Mouse (Mus musculus) midbrain, embryonic 11.5 days (tissue): ENCODE measurements at regions not wholly inside any gene's neighbourhood (a gene's known extent, or its start where the extent isn't known, plus 50 kb on each side); places are given as distances from the start of the nearest gene placed in this dataset.

Experiments used
- ATAC-seq: fragments of 200-750 bp; cut with Nextera tagmentation; 2 replicates; pipeline ENCODE4 v1.8.0; 2017; ENCODE audit warnings: moderate TSS enrichment, moderate library complexity; ENCODE audit not compliant: low FRiP score
- DNase-seq: peaks from one replicate; pipeline ENCODE4 v3.0.0; 2015; ENCODE audit warnings: low spot score; ENCODE audit errors: missing footprints
- H3K27ac ChIP-seq: fragments of 300-500 bp; sonication (generic); 2 replicates; pipeline ENCODE4 v1.5.1; 2014; ENCODE audit warnings: low read depth, low read length
- H3K27me3 ChIP-seq: fragments of 300-500 bp; sonication (generic); 2 replicates; pipeline ENCODE4 v1.6.1; 2014; ENCODE audit warnings: mild to moderate bottlenecking, low read length, moderate library complexity, mixed read lengths; ENCODE audit not compliant: control insufficient read depth, insufficient read depth
- H3K36me3 ChIP-seq: fragments of 300-500 bp; sonication (generic); 2 replicates; pipeline ENCODE4 v1.6.1; 2014; ENCODE audit warnings: mild to moderate bottlenecking, low read length, moderate library complexity, mixed read lengths; ENCODE audit not compliant: control insufficient read depth, insufficient read depth
- H3K4me1 ChIP-seq: fragments of 300-500 bp; sonication (generic); 2 replicates; pipeline ENCODE4 v1.6.1; 2014; ENCODE audit warnings: low read length; ENCODE audit not compliant: control insufficient read depth, insufficient read depth
- H3K4me2 ChIP-seq: fragments of 300-500 bp; sonication (generic); 2 replicates; pipeline ENCODE4 v1.6.1; 2014; ENCODE audit warnings: mild to moderate bottlenecking, moderate library complexity
- H3K4me3 ChIP-seq: fragments of 300-500 bp; sonication (generic); 2 replicates; pipeline ENCODE4 v1.5.1; 2014; ENCODE audit warnings: low read depth, low read length
- H3K9ac ChIP-seq: fragments of 300-500 bp; sonication (generic); 2 replicates; pipeline ENCODE4 v1.6.1; 2014; ENCODE audit warnings: low read length
- H3K9me3 ChIP-seq: fragments of 300-500 bp; sonication (generic); 2 replicates; pipeline ENCODE4 v1.6.1; 2016; ENCODE audit warnings: low read length; ENCODE audit not compliant: control insufficient read depth
- WGBS: fragments of 180-500 bp; shearing (Covaris S2); extraction: QIAGEN DNeasy Blood & Tissue Kit; methylation state at CpG from one replicate; pipeline ENCODE4 v1.1.7; 2014; 5-methylcytosine and 5-hydroxymethylcytosine counted together

DNA sequence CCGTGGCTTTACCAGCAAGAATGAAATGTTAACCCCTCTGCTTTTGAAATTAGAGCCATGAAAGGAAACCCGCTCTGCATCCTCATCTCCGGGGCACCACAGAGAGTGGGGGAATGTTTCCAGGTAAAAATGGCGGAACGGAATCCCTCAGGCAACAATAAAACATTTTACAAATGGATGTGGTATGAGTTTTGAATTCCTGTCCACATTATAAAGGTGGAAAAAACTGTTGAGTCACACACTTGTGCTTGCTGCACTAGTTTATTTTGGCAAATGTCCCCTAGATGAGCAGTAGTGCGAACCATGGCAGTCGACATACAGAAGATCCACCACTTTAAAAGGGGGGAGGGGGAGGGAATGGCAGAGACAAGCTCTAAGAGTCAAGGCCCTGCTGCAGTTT lies 289.4 kb upstream of the Nt5e start:
- Histone ChIP-seq H3K4me3 (no peak overlapping the region), H3K9ac (no peak overlapping the region), H3K27ac (no peak overlapping the region), H3K27me3 (no peaks in the 10 kb centered on the region), H3K9me3 (no peaks in the 10 kb centered on the region), H3K4me2 (no peak overlapping the region), H3K4me1 (no peaks in the 10 kb centered on the region), H3K36me3 (no peaks in the 10 kb centered on the region)
- no peak for DNase-seq
- no peak for ATAC-seq
- WGBS = 79% methylated on average over 7 of the region's 7 CpGs

DNA sequence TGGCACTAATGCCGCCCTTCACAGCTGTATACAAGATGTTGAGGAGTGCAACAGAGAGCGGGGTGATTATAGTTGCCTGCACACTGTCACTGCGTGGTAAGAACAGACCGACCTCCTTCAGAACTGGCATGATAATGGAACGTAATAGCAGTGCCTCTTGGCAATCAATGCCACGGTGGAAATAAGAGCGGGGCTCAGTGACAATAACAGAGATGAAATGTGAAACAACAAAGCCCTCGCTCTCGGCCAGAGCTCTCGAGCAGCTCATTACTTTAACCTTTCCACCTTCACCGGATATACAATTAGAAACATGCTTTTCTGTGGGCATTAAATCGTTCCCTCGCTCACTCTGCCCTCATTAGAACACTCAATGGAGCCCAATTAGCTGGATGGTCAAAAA lies 277.7 kb upstream of the Nt5e start:
- H3K36me3 ChIP-seq = no peaks in the 10 kb centered on the region
- no peak overlapping the region for H3K4me2 ChIP-seq
- no peak overlapping the region for H3K9ac ChIP-seq
- no peak overlapping the region for H3K4me3 ChIP-seq
- WGBS = 71% methylated on average over 13 of the region's 13 CpGs
- no peaks in the 10 kb centered on the region for H3K4me1 ChIP-seq
- no peaks in the 10 kb centered on the region for H3K27me3 ChIP-seq
- H3K9me3 ChIP-seq = no peaks in the 10 kb centered on the region
- ATAC-seq (no peak), DNase-seq (no peak)
- H3K27ac ChIP-seq = no peak overlapping the region

GRCm38 (mm10) chr9:88049792-88050191 lies 277.2 kb upstream of the Nt5e start:
- Histone ChIP-seq H3K9ac (no peak overlapping the region), H3K27me3 (no peaks in the 10 kb centered on the region), H3K36me3 (no peaks in the 10 kb centered on the region), H3K4me2 (no peak overlapping the region), H3K4me1 (no peaks in the 10 kb centered on the region), H3K4me3 (no peak overlapping the region), H3K27ac (no peak overlapping the region), H3K9me3 (no peaks in the 10 kb centered on the region)
- DNase-seq (no peak), ATAC-seq (no peak)
- 90% methylated on average over 4 of the region's 4 CpGs for WGBS

DNA sequence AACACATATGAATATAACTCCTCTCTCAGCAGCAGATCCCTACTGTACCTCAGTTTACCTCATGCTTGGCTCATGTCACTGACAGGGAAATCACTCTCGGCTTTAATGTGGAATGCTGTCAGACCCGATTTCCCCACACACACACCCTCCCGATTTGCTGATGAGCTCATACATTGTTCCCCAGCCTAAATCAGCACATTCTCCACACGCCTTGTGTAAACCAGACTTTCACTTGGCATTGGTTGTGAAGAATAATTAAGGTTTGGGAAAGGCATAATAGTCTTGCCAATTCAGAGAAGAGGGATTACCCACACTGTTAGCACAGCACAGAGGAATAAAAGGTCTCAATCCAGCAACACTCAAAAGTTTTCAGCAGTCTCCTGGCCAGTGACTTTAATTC lies 268.4 kb upstream of the Nt5e start:
- DNase-seq (no peak), ATAC-seq (peak; percentile 46; the same call in 1 of the 2 replicates)
- H3K4me1 ChIP-seq = no peaks in the 10 kb centered on the region
- no peaks in the 10 kb centered on the region for H3K9me3 ChIP-seq
- no peaks in the 10 kb centered on the region for H3K27me3 ChIP-seq
- H3K27ac ChIP-seq = no peak overlapping the region
- 57% methylated on average over 4 of the region's 4 CpGs for WGBS
- no peak overlapping the region for H3K9ac ChIP-seq
- no peaks in the 10 kb centered on the region for H3K36me3 ChIP-seq
- H3K4me3 ChIP-seq = no peak overlapping the region
- H3K4me2 ChIP-seq = no peak overlapping the region

DNA sequence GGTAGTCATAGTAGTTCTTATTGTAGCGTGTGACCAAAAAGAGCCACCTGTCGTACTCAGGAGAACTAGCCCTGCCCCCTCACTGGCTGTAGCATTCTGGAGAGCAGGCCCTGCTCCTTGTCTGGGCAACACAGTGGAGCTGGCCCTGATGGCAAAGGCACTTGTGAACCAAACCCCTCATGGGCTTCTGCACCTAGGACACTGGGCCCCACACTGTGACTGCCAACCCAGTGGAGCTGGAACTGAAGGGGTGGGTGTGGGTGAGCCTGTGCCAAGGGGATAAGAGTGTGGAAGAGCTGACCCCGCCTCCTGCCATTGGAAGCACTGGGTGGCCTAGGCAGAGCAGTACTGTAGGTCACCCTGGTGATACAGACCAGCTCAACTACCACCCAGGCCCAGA lies 268.0 kb upstream of the Nt5e start:
- WGBS = 81% methylated on average over 3 of the region's 3 CpGs
- Histone ChIP-seq H3K9me3 (no peaks in the 10 kb centered on the region), H3K4me2 (no peak overlapping the region)

GRCm38 (mm10) chr9:88063973-88064676 lies 262.9 kb upstream of the Nt5e start:
- no peak overlapping the region for H3K4me2 ChIP-seq
- H3K9ac ChIP-seq = no peak overlapping the region
- H3K36me3 ChIP-seq = no peaks in the 10 kb centered on the region
- no peak overlapping the region for H3K27ac ChIP-seq
- no peak overlapping the region for H3K4me3 ChIP-seq
- no peaks in the 10 kb centered on the region for H3K27me3 ChIP-seq
- WGBS = 17% methylated on average over 3 of the region's 3 CpGs
- peak; percentile 74 for ATAC-seq
- H3K9me3 ChIP-seq = no peaks in the 10 kb centered on the region
- H3K4me1 ChIP-seq = peaks cover 8% of the 10 kb centered on the region; the same call in 1 of the 2 replicates
- DNase-seq = no peak

More for the DNA sequence above, 268.0 kb upstream of the Nt5e start:
- DNase-seq (no peak), ATAC-seq (peak; percentile 46; the same call in 1 of the 2 replicates)
- H3K4me3 ChIP-seq = no peak overlapping the region
- no peak overlapping the region for H3K27ac ChIP-seq
- H3K9ac ChIP-seq = no peak overlapping the region
- no peaks in the 10 kb centered on the region for H3K27me3 ChIP-seq
- H3K36me3 ChIP-seq = no peaks in the 10 kb centered on the region
- peaks cover 3% of the 10 kb centered on the region; the same call in 1 of the 2 replicates for H3K4me1 ChIP-seq

- DNase-seq (no peak), ATAC-seq (no peak)
- Histone ChIP-seq H3K27me3 (no peaks in the 10 kb centered on the region), H3K4me3 (no peak overlapping the region), H3K4me1 (peaks cover 8% of the 10 kb centered on the region; the same call in 1 of the 2 replicates), H3K4me2 (no peak overlapping the region), H3K27ac (no peak overlapping the region), H3K9me3 (no peaks in the 10 kb centered on the region), H3K9ac (no peak overlapping the region), H3K36me3 (no peaks in the 10 kb centered on the region)
- WGBS = 68% methylated on average over 4 of the region's 4 CpGs
These were observed 261.9 kb upstream of the Nt5e start for GRCm38 (mm10) chr9:88065057-88065456.

DNA sequence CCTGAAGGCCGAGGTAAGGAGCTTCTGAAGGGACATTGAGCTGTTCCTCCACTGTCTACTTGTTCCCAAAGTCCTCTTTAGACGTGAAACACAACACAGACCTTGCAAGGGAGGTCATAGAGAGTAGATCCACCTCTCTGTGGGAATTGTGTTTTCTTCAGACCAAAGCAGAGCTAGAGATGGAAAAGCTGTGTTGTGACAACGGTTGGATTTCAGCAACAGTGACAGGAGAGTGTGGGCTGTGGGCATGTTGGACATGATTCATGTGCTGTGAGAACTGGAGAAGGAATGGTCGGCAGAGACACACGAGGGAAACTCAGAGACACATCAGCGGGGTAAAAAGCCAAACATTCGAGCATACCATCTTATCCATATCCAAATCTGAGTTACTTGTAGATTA lies 261.2 kb upstream of the Nt5e start:
- Histone ChIP-seq H3K9me3 (no peaks in the 10 kb centered on the region), H3K27me3 (no peaks in the 10 kb centered on the region)

DNA sequence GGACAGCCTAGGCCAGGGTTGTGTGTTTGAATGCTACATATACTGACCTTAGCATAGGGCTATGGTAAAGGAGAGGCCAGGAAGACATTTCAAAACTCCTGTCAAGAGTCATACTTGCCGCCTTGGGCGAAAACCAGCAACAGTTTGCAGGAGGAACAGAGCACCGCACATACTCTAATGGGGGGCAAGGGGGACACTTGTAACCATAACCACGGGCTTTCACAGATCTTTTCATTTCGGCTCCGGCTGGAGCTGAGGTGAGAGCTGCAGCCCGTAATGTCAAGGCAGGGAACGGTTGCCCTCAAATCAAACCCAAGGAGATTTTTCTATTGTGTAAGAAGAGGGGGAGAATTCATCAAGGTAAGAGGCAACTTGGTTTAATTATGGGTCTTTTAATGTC lies 258.7 kb upstream of the Nt5e start:
- no peak overlapping the region for H3K4me2 ChIP-seq
- H3K27ac ChIP-seq = no peak overlapping the region
- no peaks in the 10 kb centered on the region for H3K36me3 ChIP-seq
- no peaks in the 10 kb centered on the region for H3K27me3 ChIP-seq
- DNase-seq (no peak), ATAC-seq (no peak)
- H3K9me3 ChIP-seq = no peaks in the 10 kb centered on the region
- no peak overlapping the region for H3K9ac ChIP-seq
- no peak overlapping the region for H3K4me3 ChIP-seq
- WGBS = 93% methylated on average over 8 of the region's 8 CpGs
- H3K4me1 ChIP-seq = peaks cover 8% of the 10 kb centered on the region; the same call in 1 of the 2 replicates

More for the DNA sequence above, 261.2 kb upstream of the Nt5e start:
- H3K4me3 ChIP-seq = no peak overlapping the region
- no peak overlapping the region for H3K9ac ChIP-seq
- ATAC-seq (no peak), DNase-seq (no peak)
- peaks cover 8% of the 10 kb centered on the region; the same call in 1 of the 2 replicates for H3K4me1 ChIP-seq
- H3K27ac ChIP-seq = no peak overlapping the region
- H3K4me2 ChIP-seq = no peak overlapping the region
- WGBS = 90% methylated on average over 7 of the region's 7 CpGs
- H3K36me3 ChIP-seq = no peaks in the 10 kb centered on the region
